Mouse (Mus musculus): ENCODE results near the gene Gm11938. TPM values are rescaled to one million over a fixed set of nuclear protein-coding genes. Genes with fewer than 3 reads are reported as not detected.
"Not testable (repeated sequence)": the region's sequence is repeated elsewhere in the genome, so short reads cannot be mapped to it uniquely, and the experiment has no call there.

Gene Gm11938
- polyA plus RNA-seq (2012; rRNA removed), result not detected in 2 replicates

DNA sequence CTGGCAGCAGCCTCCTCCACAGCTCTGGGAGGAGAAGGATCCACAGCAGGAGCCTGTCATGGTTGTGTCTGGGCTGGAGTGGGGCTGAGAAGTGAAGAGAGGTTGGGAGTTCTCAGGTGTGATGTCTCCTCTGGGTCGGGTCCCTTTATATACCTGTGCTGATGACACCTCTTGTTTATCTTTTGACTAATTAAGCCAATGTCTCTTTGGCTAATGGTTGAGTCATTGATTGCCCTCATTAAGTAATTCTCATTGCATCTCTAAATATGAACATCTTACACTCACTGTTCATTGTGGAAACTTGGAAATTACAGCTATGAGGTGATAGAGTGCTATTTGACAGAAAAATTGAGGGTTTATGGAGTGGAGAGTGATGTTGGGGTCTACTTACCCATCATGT lies at the start of gene Gm11938:
Gm11938 (minus strand) TSS at position 101 of the 400 bp plus-strand sequence.
- DNase-seq (ENCODE audit: low read depth), result not testable (repeated sequence)

DNA sequence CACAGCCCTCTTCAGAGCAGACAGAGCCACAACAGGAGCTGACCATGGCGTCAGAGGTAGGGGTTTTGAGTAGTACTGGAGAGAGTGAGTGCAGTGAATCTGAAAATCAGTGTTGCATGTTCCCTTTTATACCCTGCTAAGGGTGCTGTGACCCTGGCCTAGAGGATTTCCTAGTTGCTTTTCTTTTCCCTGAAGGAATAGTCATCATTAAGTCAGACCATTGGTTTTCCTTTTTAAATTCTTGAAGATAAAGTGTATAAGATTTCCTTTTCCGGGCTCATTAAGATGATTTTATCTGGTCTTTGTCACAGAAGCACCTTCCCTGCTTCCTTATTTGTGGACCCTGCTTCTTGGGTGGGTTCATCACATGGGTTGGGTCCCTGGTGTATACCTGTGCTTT lies 47.0 kb upstream of the Gm11938 start, which contains the start of gene Gm11555:
Gm11555 (minus strand) TSS at position 101 of the 400 bp plus-strand sequence.
- no peak for DNase-seq (ENCODE audit: low read depth)

- DNase-seq (ENCODE audit: low read depth), result no peak
Measured at GRCm38 (mm10) chr11:99646444-99646843, 43.3 kb upstream of the Gm11938 start.

GRCm38 (mm10) chr11:99644351-99644750 lies 41.2 kb upstream of the Gm11938 start:
- DNase-seq (ENCODE audit: low read depth), result no peak

- not testable (repeated sequence) for DNase-seq (ENCODE audit: low read depth)
Measured at GRCm38 (mm10) chr11:99643635-99644139, 40.6 kb upstream of the Gm11938 start, which contains the start of gene Krtap4-7. Gene Krtap4-7, minus strand, starts transcription at chr11:99644089.

- no peak for DNase-seq (ENCODE audit: low read depth)
Measured at GRCm38 (mm10) chr11:99640926-99641325, 37.8 kb upstream of the Gm11938 start.

- no peak for DNase-seq (ENCODE audit: low read depth)
Measured at GRCm38 (mm10) chr11:99637086-99637485, 34.0 kb upstream of the Gm11938 start.

- no peak for DNase-seq (ENCODE audit: low read depth)
Measured at GRCm38 (mm10) chr11:99634653-99635134, 31.6 kb upstream of the Gm11938 start, which contains the start of gene Krtap4-2. Gene Krtap4-2, minus strand, starts transcription at chr11:99635084.

GRCm38 (mm10) chr11:99633293-99633692 lies 30.2 kb upstream of the Gm11938 start:
- no peak for DNase-seq (ENCODE audit: low read depth)

DNA sequence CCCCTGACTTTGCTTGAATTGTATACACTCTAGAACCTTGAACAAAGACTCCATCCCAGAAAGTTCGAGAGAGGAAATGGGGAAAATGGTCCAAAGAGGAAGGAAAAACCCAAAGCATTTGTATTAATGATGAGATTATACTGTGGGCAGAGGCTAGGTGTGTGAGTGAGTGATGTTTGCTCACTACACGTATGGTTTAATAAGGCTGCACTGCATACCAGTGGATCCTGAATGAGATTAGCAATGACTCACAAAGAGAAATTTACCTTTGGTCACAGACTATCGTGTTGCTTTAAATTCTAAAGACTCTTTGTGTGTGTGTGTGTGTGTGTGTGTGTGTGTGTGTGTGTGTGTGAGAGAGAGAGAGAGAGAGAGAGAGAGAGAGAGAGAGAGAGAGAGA lies 27.8 kb upstream of the Gm11938 start:
- DNase-seq (ENCODE audit: low read depth), result no peak

- no peak for DNase-seq (ENCODE audit: low read depth)
Measured at GRCm38 (mm10) chr11:99628138-99628537, 25.0 kb upstream of the Gm11938 start, which contains the start of gene Krtap4-1. Gene Krtap4-1, minus strand, starts transcription at chr11:99628238.

GRCm38 (mm10) chr11:99620335-99620734 lies 17.2 kb upstream of the Gm11938 start, which contains the start of gene Gm11562:
Gene Gm11562, minus strand, starts transcription at chr11:99620435.
- DNase-seq (ENCODE audit: low read depth), result no peak

DNA sequence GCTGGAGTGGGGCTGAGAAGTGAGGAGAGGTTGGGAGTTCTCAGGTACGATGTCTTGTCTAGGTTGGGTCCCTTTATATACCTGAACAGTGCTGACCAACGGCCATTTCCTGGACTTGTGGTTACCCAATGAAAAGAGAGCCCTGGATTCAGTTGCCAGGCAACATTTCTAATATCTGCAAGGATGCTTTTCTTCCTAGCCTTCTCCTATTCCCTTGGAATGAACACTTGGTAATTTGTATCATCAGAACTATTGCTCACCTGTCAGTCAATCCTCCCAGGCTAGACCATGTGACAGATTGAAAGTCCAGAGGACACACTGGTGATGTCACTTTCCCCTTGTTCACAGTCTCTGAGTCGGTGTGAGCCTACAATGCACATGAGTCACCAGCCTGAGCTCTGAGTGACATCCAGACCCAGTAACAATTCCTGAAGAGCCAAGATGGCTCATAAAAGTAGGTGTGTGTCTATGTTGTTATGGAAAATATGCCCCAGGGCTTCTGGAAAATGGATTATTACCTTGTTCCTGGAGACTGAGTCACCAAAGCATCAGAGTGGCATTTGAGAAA lies 11.8 kb upstream of the Gm11938 start, which contains the start of gene Krtap2-4:
Krtap2-4 (minus strand) TSS at position 51 of the 568 bp plus-strand sequence.
- DNase-seq (ENCODE audit: low read depth), result no peak

DNA sequence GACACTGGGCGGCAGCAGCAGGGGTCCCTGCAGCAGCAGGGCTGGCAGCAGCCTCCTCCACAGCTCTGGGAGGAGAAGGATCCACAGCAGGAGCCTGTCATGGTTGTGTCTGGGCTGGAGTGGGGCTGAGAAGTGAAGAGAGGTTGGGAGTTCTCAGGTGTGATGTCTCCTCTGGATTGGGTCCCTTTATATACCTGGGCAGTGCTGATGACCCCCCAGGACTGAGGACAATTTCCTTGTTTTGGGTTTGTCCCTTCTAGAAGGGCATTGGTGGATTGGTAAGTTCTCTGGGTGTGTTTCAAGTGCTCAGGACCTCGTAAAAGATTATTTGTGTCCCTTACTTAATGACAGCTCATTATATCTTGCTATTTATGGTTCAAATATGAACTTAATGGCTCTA lies 7.0 kb upstream of the Gm11938 start, which contains the start of gene Gm11937:
Gm11937 (minus strand) TSS at position 101 of the 400 bp plus-strand sequence.
- not testable (repeated sequence) for DNase-seq (ENCODE audit: low read depth)

- no peak for DNase-seq (ENCODE audit: low read depth)
Measured at GRCm38 (mm10) chr11:99609126-99609525, 6.0 kb upstream of the Gm11938 start.

DNA sequence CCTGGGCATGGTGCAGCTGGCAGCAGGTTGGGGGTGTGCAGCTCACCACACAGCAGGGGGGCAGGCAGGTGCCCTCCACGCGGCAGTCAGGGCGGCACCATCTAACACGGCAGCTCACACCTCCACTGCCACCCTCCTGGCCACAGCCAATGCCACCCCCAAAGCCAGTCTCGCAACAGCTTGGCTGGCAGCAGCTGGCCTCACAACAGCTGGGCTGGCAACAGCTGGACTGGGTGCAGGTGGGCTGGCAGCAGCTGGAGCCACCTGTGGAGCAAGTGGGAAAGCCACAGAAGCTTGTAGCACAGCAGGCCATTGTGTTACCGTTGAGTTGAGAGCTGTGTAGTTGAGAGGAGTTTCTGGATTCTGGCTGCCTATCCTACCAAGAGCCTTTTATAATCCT lies 5.4 kb downstream of the Gm11938 start, which contains the start of gene Krtap9-3:
Krtap9-3 (minus strand) TSS at position 364 of the 400 bp plus-strand sequence.
- not testable (repeated sequence) for DNase-seq (ENCODE audit: low read depth)

- no peak for DNase-seq (ENCODE audit: low read depth)
Measured at GRCm38 (mm10) chr11:99590981-99591380, 12.1 kb downstream of the Gm11938 start, which contains the start of gene Krtap1-3. Gene Krtap1-3, minus strand, starts transcription at chr11:99591339.

DNA sequence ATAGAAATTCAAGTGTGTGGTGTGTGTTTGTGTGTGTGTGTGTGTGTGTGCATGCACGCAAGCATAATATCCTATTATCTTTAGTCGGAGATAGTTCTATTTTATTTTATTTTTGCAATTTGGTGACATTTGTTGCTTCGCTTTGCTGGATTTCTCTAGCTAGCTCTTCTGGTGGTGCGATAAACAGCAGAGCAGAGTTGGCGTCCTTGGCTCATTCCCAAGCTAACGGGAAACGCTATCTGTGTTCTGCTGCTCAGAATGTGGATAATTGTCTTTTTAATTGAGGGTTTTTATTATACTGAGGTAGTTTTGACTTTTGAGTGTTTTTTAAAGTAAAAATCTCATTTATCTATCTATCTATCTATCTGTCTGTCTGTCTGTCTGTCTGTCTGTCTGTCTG lies 18.0 kb downstream of the Gm11938 start:
- DNase-seq (ENCODE audit: low read depth), result no peak

DNA sequence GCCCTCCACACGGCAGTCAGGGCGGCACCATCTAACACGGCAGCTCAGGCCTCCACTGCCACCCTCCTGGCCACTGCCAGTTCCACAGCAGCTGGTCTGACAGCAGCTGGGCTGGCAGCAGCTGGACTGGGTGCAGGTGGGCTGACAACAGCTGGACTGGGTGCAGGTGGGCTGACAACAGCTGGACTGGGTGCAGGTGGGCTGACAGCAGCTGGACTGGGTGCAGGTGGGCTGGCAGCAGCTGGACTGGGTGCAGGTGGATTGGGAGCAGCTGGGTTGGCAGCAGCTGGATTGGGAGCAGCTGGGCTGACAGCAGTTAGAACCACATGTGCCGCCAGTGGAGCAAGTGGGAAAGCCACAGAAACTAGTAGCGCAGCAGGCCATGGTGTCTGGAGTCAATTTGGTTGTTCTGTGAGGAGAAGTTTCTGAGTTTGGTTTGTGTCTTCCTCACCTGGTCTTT lies 19.8 kb downstream of the Gm11938 start, which contains the start of gene Krtap1-4:
Krtap1-4 (minus strand) TSS at position 410 of the 460 bp plus-strand sequence.
- no peak for DNase-seq (ENCODE audit: low read depth)

GRCm38 (mm10) chr11:99581564-99581963 lies 21.5 kb downstream of the Gm11938 start:
- DNase-seq (ENCODE audit: low read depth), result no peak

- DNase-seq (ENCODE audit: low read depth), result no peak
Measured at GRCm38 (mm10) chr11:99581051-99581450, 22.1 kb downstream of the Gm11938 start.

GRCm38 (mm10) chr11:99580636-99581035 lies 22.5 kb downstream of the Gm11938 start, which contains the start of gene Krtap1-5:
Gene Krtap1-5, minus strand, starts transcription at chr11:99581016.
- no peak for DNase-seq (ENCODE audit: low read depth)

Measured in gonadal fat pad, adult 2 months (tissue).